Mouse (Mus musculus): Measurements from ENCODE around the gene Pxn.

Gene Pxn

GRCm38 (mm10) chr5:115586166-115586565, 79.7 kb downstream of the Pxn start:
- no peak for DNase-seq

- DNase-seq = no peak
Measured at GRCm38 (mm10) chr5:115586780-115587179, 80.3 kb downstream of the Pxn start.

- DNase-seq = no peak
Measured at GRCm38 (mm10) chr5:115591028-115591427, 84.6 kb downstream of the Pxn start.

GRCm38 (mm10) chr5:115591506-115591905, 85.0 kb downstream of the Pxn start:
- DNase-seq = no peak

- DNase-seq = no peak
Measured at GRCm38 (mm10) chr5:115603561-115603960, 97.1 kb downstream of the Pxn start.
